Mouse (Mus musculus): Measurements from ENCODE around the gene Wdr44.

GRCm38 (mm10) chrX:23693443-23694400, 871 bp downstream of the Wdr44 start:
- no peak for TF ChIP-seq CTCF (IDR thresholded peaks at IDR 0.05; ENCODE audit: borderline replicate concordance, extremely low read depth, insufficient read depth, insufficient read length)
- TF ChIP-seq POLR2A (IDR thresholded peaks at IDR 0.05; ENCODE audit: borderline replicate concordance, extremely low read depth, insufficient read depth, insufficient read length, poor library complexity, severe bottlenecking), result no peak
